Mouse (Mus musculus) right cerebral cortex, adult 2 months (tissue): ENCODE results near the gene Acsbg1.
"Not testable (repeated sequence)": the region's sequence is repeated elsewhere in the genome, so short reads cannot be mapped to it uniquely, and the experiment has no call there.

Source experiments
- DNase-seq, 2 experiments: peaks; one replicate each; pipeline ENCODE4 v3.0.0; 2021 to 2022; ENCODE audit warnings: low spot score in 2 of 2

The Acsbg1 gene

DNA sequence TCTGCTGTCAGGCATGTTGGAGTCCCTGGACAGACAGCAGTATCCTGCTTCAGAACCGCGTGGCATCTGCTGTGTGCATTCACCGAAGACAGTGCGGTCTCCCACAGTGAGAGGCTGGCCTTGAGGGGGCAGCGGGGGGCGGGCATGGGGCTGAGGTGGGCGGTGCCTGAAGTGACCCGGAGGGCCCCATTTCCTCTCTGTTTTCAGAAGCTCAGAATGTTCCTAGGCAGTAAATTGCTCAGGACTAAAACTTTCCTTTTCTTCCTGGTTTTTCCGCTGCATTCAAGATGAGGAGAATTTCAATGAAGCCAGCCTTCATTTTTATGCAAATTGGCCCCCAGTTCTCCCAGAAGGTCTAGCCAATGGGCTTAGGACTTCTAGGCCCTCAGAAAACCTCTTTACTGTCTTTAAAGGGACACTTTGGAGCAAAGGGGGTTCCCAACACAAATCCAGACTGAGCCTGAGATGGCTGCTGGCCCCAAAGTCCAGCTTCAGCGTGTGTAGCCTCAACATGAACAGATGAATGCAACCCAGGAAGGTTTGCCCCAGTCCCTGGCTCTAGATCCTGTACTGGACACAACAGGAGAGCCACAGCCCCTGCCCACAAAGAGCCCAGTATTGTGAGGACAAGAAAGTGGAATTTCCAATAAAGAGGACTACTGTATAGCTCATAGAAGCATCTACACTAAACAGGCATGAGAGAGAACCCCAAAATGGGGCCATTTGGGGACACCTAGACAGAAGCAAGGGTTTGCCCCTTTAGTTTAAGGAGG is at the start of gene Acsbg1:
Gene Acsbg1, minus strand, starts transcription at position 266 of the 773 bp plus-strand sequence.
- no peak for DNase-seq

DNA sequence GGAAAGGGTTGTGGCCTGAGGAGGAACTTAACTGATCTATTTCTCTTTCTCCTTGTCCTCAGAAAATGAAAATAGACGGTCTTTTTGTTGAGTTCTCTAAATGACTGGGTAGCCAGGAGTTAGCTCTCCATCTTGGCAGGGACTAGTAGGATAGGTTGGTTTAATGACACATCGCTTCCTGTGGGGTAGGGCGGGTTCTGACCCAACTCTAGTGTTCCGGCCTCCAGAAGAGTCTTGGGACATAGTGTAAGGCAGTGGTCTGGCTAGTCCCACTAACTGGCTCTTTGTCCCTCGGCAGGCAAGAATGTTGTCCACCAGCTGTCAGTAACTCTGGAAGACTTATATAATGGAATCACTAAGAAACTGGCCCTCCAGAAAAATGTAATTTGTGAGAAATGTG is 46.4 kb upstream of the Acsbg1 start:
- DNase-seq, result no peak

DNA sequence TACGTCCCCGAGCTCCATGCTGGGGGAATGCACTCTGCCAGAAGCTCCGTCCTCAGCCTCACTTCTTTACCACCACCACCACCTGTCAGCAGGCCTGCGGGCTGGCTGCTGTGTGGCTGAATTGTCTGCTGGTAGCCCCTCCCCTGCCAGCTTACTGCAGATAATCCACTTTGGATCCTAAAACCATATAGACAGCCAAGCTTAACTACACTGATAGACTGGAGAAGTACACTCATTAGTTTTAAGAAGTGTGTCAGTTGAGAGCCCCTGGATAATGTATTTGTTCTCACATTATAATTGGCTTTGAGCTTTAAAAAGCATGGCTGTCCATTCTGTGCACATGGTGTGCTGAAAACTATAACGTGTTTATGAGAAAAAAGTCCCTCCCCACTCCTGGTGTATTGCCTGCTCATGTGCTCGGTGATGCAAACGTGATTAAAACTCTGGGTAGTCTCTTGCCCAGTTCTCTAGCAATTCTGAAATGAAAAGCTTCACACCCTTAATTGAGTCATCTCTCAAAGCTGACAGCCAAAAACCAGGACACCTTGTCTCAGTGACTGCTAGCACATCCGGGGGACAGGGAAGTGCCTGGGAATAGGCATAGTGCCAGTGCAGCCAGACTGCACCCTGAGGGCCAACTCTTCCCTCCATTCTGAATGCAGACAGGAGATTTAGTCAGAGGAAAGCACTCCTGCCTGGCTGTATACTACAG is 45.8 kb upstream of the Acsbg1 start:
- DNase-seq, result peak; percentile 13 to 20

DNA sequence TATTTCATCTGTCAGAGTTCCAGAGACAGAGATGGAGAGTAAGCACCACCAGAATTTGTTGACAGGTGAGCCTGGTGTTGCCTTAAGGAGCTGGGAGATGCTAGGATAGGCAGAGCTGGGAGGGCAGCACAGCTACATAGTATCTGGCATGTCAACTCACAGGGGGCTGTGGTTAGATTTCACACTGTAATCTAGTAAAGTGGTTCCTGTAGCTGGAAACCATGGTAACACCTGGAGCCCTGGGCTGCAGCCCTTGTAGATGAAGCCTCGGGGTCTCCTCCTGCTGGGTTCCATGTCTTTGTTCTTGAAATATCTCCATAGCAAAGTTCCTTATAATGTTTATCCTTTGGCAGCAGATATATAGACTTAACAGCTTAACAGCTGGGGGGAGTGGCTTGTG is 43.9 kb upstream of the Acsbg1 start:
- no peak for DNase-seq

DNA sequence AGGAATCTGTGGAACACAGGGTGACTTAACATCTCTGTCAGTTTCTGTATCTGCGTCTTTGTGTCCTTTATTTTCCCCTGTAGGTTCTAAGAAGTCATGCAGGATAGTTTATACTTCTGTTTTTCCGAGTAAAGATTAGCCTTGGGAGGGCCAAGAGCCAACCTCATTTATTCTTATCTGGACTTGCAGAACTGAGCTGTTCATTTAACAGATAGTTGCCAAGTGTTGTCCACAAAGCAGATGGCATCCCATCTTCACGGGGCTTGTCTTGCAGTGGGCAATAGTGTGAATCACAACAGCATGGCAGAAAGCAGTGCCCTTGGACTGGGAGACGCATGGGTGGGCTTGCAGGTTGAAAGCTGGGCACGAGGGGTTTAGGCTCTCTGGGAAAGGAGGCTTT is 42.7 kb upstream of the Acsbg1 start:
- DNase-seq, result no peak

DNA sequence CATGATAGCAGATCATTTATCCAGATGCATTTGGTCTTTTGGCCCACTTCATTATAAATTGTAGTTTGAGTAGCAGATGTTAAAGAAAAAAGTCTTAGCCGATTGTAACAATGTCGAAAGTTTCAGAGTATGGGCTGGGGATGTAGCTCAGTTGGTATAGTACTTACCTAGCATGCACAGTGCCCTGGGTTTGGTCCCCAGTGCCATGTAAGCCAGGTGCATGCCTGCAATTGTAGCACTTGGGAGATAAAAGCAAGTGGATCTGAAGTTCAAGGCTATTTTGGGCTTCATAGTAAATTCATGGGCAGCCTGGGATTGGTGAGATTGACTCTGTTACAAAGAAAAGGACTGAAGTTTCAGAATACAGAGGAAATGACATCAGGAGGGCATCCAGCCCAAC is 40.9 kb upstream of the Acsbg1 start:
- no peak for DNase-seq

DNA sequence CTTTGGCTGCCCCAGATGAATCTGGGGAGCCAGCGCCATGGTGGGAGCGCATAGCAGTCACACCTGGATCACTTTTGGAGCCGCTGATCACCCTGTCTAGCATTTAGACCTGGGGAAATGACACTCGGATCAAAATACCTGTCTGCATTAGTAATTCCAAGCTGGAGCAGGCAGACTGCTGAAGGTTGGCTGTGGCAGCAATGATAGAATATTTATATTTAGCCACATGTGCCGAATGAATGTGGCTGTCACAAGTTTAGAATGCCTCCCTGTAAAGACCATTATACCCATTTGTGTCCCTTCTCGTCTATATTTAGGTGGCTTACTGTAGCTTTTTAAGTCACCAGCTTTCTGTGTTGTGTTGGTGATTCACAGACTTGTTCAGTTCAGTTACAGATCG is 39.1 kb upstream of the Acsbg1 start:
- DNase-seq, result no peak

DNA sequence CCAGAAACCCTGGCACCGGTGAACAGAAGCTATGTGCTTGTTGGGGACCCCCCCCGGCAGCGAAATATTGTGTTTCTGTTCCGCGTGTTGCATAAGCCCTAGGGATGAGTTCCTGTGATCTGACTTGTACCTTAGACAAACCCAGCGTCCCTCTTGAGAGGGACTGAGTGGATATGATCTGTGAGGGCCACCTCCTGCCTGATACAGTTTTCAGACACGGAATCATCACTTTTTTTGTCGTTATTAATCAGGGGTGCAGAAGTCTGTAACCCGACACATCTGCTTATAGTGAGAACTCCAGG is 38.5 kb upstream of the Acsbg1 start:
- DNase-seq, result peak; percentile 56 to 66

DNA sequence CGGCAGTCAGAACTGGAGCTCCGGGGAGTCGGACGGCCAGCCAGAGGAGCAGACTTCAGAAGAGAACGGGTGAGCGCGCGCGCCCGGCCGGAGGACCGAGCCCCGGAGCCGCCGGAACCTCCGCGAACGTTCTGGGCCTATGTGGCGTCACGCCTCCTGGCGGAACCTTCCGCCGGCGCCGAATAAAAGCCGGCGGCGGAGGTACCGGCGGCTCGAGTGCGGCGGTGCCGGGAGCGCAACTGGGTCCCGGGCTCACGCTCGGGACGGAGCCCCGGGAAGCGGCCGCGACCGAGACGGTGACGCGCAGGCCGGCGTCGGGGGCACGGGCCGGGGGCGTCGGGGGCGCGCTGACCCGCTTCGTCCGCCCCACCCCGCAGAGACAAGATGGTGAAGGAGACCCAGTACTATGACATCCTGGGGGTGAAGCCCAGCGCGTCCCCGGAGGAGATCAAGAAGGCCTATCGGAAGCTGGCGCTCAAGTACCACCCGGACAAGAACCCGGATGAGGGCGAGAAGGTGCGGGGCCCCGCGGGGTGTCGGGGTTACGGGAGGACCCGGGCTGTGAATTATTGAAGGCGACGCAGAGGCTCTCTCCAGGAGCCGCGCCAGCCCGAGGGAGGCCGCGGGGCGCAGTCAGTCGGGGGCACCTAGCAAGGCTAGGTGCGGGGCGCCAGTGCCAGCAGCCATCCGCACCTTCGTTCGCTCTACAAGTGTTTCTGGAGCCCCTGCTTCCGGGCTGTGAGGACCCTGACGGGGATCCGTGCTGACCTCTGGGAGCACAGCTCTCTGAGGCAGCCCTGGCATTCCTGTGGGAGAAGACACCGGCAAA is 37.9 kb upstream of the Acsbg1 start:
- DNase-seq, result peak; percentile 73 to 77

DNA sequence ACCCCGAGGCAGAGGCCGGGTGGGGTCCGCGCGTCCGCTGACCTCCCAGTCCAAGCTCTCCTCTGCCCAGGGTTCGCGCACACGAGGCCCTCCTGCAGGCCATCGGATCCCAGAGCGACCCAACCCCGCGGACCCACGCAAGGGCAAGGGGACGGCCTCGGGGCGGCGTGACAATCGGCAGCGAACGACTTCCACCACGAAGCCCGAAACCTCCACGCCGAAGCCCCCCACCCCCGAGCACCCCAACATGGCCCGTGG is 37.3 kb upstream of the Acsbg1 start:
- no peak for DNase-seq

DNA sequence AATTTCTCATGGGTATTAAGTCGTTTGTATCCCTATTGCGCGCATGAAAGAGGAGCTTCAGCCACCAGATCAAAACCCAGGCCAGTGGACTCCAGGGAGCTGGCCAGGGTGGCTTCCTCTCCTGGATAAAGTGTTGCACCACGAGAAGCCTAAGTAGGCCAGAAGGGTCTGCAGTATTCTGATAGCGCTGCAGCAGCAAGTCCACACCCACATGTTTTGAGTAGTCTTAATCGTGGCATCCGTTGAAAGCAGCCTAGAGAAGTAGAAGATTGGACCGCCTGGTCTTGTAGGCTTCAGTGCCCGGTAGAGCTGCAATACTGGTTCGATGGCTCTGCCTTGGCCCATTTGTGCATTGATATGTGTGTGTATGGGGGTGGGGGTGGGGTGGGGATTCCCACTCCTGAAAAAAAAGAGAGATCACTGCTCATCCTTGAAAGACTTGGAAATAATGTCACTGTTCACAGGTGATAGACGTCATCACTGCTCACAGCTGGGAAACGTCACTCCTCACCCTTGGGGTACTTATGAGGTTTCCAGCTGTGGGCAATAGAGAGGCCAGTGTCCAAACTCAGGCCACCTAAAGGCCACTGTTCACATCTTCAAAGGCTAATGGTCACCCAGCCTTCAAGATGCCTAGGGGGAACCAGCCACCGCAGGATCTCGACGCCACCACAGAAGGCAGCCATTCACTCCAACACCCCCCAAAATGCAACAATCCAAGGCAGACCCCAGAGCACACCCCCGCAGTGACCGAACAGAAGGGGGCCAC is 36.8 kb upstream of the Acsbg1 start, which contains the start of gene Dnaja4:
Gene Dnaja4, plus strand, starts transcription at position 556 of the 769 bp plus-strand sequence.
- no peak for DNase-seq

DNA sequence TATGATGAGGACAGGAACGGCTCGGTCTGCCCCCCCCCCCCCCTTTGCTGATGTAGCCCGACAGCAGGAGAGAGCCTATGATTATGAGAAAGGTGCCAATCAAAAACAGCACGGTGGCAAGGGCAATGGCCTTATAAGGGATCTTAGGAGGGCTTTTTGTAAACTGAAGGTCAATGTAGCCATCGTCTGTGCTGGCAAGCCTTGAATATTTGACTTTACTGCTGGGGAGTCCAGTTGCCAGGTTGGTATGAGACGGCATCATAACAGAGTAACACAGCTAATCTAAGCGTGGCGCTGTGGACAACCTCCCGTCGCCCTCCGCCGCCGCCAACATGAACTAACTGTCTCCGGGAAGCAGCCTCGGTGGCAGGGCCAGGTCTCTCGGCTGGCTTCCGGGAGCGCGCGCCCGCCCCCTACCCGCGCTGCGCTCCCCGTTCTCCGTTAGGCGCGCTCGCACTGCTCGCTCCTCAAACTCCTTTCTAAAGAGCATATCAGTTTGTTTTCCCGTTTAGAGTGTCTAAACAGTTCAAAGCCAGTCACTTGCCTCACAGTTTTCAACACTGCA is 29.7 kb upstream of the Acsbg1 start:
- peak in 1 of 2 experiments; percentile 34 for DNase-seq

DNA sequence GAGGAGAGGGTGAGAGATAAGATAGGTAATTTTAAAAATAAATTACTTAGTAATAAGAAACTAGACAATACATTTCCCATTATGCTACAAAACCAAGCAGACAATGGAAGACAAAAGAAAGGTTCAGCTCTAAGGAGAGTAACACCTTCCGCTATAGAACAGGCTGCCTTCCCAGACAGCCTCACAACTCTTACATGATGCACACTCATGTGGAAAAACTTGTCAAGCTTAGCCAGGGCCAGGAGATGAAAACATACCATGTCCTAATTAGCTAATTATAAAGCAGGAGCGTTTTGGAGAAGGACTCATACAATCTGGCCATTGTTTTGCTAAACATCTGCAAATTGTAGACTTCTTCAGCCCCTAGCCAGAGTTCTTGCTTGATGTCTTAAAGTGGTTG is 29.0 kb upstream of the Acsbg1 start:
- DNase-seq, result not testable (repeated sequence)

DNA sequence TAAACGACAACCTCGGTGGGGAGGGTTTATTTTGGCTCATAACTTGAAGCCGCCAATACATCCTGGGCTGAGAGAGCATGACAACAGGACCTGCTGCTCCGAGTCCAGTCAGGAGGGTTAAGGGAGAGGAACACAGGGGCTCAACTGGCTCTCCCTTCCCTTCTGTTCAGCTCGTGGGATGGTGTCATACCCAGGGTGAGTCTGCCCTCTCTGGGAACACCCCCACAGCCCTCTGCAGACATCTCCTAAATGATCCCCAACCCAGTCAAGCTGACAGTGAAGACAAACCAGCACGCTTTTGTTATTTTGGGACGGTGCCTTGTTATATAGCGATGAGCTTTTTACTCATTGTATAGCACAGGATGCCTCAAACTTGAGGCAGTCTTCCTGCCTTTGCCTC is 27.8 kb upstream of the Acsbg1 start:
- DNase-seq, result no peak

DNA sequence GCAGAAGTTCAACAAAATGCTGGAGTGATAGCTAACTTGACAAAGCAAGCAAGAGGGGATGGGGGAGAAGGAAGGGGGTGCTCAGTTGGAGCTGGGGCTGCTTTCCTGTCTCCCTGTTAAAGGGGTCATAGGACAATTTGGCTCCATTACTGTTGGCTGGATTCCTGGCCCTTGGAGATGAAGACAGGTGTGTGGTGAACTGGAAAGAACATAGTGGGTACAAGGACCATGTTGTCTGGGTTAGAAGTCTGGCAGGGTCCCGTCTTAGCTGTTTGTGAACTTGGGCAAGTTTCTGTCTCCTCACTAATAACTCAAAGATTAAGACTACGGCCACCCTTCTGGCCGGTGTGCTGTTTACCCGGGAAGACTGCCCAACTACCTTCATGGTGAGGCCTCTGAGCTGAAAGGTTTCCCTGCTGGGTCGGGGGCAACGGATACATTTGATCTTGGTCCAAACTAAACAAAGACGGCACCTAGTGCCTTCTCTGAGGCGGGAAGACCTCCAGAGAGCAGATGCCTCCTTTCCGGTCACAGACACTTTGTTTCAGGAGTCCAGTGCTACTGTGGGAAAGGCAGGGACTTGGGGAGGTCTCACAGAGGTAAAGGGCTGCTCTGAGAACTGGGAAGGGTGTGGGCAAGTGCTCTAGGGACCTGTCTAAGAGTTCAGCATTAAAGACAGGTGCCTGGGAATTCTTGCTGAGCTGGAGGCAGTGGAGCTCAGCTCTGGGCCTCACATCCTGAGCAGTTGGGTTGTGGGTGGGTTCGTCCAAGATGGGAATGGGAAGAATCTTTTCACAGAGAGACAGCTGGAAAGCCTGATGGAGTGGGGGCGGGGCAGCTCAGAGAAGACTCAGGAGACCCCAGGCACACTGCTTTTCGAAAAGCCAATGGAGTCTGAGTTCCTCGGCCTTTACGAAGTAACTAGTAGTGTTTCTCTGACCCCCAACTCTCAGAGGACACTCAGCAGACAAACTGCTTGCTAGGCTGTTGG is 25.9 kb upstream of the Acsbg1 start:
- no peak for DNase-seq

DNA sequence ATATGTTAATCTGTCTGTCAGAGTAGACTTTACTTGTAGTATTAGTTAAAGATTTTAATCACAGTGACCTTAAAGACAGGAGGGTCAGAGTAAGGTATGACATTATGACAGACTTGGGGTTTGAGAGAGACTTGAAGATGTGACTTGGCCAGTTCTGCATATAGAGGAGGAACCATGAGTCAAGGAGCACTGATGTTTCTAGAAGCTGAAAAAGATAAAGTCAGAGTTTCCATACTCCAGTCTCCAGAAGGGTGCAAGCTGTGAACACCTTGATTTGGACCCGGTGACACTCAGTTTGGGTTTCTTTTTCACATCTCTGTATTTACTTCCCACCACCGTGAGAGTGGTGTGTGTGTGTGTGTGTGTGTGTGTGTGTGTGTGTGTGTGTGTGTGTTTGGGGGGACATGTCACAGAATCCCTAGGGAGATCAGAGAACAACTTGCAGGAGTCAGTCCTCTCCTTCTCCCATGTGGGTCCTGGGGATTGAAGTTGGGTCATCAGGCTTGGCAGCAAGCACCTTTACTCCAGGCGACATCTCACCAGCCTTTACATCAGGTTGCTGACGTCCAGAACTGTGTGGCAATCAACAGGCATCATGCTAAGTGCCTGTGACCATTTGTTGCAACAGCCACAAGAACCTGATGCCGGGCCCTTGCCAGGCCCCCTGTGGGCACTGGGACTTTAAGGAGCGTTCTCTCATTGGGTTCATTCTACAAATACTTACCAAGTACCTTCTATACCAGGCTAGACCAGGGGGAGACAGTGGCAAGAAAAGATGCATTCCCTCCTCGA is 22.3 kb upstream of the Acsbg1 start:
- no peak for DNase-seq

DNA sequence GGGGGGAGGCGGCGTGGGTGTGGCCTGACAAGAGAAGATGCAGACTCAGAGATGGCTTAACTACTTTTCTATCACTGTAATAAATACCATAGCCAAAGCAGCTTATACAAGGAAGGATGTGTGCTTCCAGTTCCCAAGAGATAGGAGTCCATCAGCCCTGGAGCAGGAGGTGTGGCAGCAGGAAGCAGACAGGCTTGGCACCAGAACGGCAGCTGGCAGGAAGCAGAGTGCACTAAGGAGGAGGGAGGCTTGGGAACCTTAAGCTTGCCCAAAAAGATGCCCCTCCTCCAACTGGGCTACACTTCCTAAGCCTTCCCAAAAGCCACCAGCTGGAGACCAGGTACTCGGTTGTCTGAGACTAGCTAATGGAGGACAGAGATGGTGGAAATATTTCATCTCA is 21.2 kb upstream of the Acsbg1 start:
- DNase-seq, result no peak

DNA sequence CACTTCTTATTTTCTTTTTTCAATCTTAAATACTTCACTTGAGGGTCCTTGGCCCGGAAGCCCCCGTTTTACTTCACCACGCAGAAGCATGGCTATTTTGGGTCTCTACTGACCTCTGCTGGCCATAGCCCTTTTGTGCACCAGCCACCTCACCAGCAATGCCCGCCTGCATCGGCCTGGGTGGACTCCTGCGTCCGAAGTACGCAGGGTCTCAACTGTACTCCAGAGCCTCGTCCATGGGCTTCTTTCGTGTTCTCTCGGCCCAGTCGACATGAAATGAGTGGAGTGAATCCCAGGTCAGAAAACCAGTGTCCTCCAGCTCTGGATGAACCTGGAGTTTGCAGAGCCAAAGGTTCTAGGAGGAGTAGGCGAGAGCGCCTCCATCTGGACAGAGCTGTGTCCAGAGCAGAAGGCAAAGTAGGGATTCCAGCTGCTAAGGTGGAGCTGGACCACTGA is 14.9 kb upstream of the Acsbg1 start:
- DNase-seq, result peak; percentile 83 to 85

DNA sequence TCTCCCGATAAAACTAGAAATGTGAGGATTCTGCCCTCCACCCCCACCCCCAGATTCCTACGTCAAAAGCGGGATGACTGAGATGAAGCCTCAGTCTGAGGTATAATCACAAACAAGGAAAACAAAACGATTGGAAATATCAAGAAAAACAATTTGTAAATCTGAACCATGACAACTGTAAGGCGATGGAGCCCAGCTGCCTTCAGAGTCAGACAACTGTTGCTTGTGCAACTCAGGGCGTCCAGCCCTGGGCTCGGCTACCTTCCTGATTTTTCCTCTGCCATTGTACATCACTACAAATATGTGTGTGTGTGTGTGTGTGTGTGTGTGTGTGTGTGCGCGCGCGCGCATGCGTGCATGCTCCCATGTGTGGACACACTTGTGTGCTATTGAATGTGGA is 12.2 kb upstream of the Acsbg1 start:
- DNase-seq, result no peak

DNA sequence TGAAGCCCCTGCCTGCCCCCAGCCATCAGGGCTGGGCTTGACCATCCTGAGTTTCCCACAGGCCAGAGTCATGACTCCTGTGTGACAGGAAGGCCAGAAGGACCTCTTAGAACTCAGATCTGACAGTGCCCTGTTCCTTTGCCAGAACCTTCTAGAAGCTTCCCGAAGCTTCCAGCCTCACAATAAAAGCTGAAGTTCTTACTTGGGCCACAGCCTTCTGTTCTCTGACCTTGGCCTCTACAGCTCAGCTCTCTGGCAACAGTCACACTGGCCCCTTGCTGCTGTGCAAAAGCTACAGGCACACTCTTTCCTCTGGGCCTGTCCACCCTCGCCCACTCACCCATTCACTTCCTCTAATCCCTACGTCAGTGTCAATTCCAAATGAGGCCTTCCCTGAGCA is 10.3 kb upstream of the Acsbg1 start:
- DNase-seq, result no peak
